Mouse (Mus musculus) heart, postnatal 0 days (tissue): ENCODE data around the gene Gpatch2. TPM values are rescaled to one million over a fixed set of nuclear protein-coding genes. Genes with fewer than 3 reads are reported as not detected.

Source experiments
- ATAC-seq: fragments of 200-750 bp; cut with Nextera tagmentation; 2 replicates; pipeline ENCODE4 v1.8.0; 2017; ENCODE audit warnings: low read depth, moderate number of reproducible peaks, moderate library complexity; ENCODE audit not compliant: insufficient read depth
- DNase-seq: peaks from one replicate; pipeline ENCODE4 v3.0.0-alpha.2; 2016; ENCODE audit warnings: low spot score
- H3K27ac ChIP-seq: fragments of 300-500 bp; sonication (generic); 2 replicates; pipeline ENCODE4 v1.5.1; 2014; ENCODE audit warnings: low read depth, mild to moderate bottlenecking
- H3K27me3 ChIP-seq: fragments of 300-500 bp; sonication (generic); 2 replicates; pipeline ENCODE4 v1.6.1; 2014; ENCODE audit warnings: low read length, mixed read lengths; ENCODE audit not compliant: control insufficient read depth, insufficient read depth
- H3K36me3 ChIP-seq: fragments of 300-500 bp; sonication (generic); replicated peaks from 2 replicates; pipeline ENCODE4 v1.6.1; 2014; ENCODE audit warnings: low read length, mixed read lengths; ENCODE audit not compliant: control insufficient read depth, insufficient read depth
- H3K4me1 ChIP-seq: fragments of 300-500 bp; sonication (generic); 2 replicates; pipeline ENCODE4 v1.6.1; 2014; ENCODE audit warnings: antibody characterized with exemption; ENCODE audit not compliant: control insufficient read depth, insufficient read depth
- H3K4me2 ChIP-seq: fragments of 300-500 bp; sonication (generic); 2 replicates; pipeline ENCODE4 v1.6.1; 2014; ENCODE audit warnings: low read depth, mild to moderate bottlenecking, low read length, moderate library complexity
- H3K4me3 ChIP-seq: fragments of 300-500 bp; sonication (generic); 2 replicates; pipeline ENCODE4 v1.5.1; 2014; ENCODE audit warnings: low read depth, low read length
- H3K9ac ChIP-seq: fragments of 300-500 bp; sonication (generic); replicated peaks from 2 replicates; pipeline ENCODE4 v1.6.1; 2014; ENCODE audit warnings: low read depth, low read length, mixed read lengths
- H3K9me3 ChIP-seq: fragments of 300-500 bp; sonication (generic); replicated peaks from 2 replicates; pipeline ENCODE4 v1.6.1; 2016; ENCODE audit warnings: low read length; ENCODE audit not compliant: control insufficient read depth
- CTCF ChIP-seq: IDR thresholded peaks from 2 replicates; pipeline ENCODE4 v1.5.1; 2016; ENCODE audit warnings: antibody characterized with exemption, control low read depth, low read depth
- EP300 ChIP-seq: IDR thresholded peaks from 2 replicates; pipeline ENCODE4 v1.6.1; 2016; ENCODE audit warnings: antibody characterized with exemption, low read depth
- WGBS: fragments of 180-500 bp; shearing (Covaris S2); extraction: QIAGEN DNeasy Blood & Tissue Kit; methylation state at CpG from one replicate; pipeline ENCODE4 v1.1.7; 2014; 5-methylcytosine and 5-hydroxymethylcytosine counted together
- polyA plus RNA-seq: library from polyadenylated mRNA; unstranded; fragments of >200 nt; fragmentation: Nextera tagmentation; extraction: Ambion mirVana; gene quantifications from 2 replicates; pipeline ENCODE4 v1.2.1, GENCODE M21; 2015
- total RNA-seq: library from RNA; depleted of rRNA; stranded (reverse); fragments of >200 nt; gene quantifications from 2 replicates; pipeline ENCODE4 v1.2.3, GENCODE M21; 2014; ENCODE audit warnings: low replicate concordance

Gpatch2 gene
- total and polyA plus RNA-seq, 2 experiments from 2014 or later: 7.4 to 9.2 TPM

- Histone ChIP-seq H3K4me3 (no peak overlapping the region), H3K9me3 (no peaks in the 10 kb centered on the region), H3K36me3 (no peaks in the 10 kb centered on the region), H3K4me1 (peaks cover 11% of the 10 kb centered on the region), H3K9ac (no peak overlapping the region), H3K27ac (no peak overlapping the region), H3K4me2 (no peak overlapping the region), H3K27me3 (no peaks in the 10 kb centered on the region)
- TF ChIP-seq EP300 (no peak), CTCF (no peak)
- no peak for DNase-seq
- ATAC-seq: no peak
- WGBS: 96% methylated on average over 3 of the region's 3 CpGs
These were observed 71.6 kb downstream of the Gpatch2 start for GRCm38 (mm10) chr1:187286924-187287323.

- Histone ChIP-seq H3K9ac (no peak overlapping the region), H3K4me2 (no peak overlapping the region), H3K9me3 (no peaks in the 10 kb centered on the region), H3K27ac (no peak overlapping the region), H3K4me3 (no peak overlapping the region), H3K4me1 (no peaks in the 10 kb centered on the region), H3K27me3 (no peaks in the 10 kb centered on the region), H3K36me3 (no peaks in the 10 kb centered on the region)
- TF ChIP-seq EP300 (no peak), CTCF (no peak)
- ATAC-seq (no peak), DNase-seq (no peak)
- 86% methylated on average over 7 of the region's 7 CpGs for WGBS
These were observed 74.9 kb downstream of the Gpatch2 start for GRCm38 (mm10) chr1:187290186-187290585.

GRCm38 (mm10) chr1:187291480-187292394 is 76.4 kb downstream of the Gpatch2 start:
- H3K27me3 ChIP-seq: no peaks in the 10 kb centered on the region
- no peak overlapping the region for H3K4me2 ChIP-seq
- H3K36me3 ChIP-seq: no peaks in the 10 kb centered on the region
- H3K9me3 ChIP-seq: no peaks in the 10 kb centered on the region
- WGBS: 79% methylated on average over 10 of the region's 10 CpGs
- H3K4me1 ChIP-seq: no peaks in the 10 kb centered on the region
- DNase-seq: no peak
- no peak overlapping the region for H3K4me3 ChIP-seq
- TF ChIP-seq CTCF: no peak
- TF ChIP-seq EP300: no peak
- no peak overlapping the region for H3K9ac ChIP-seq
- no peak overlapping the region for H3K27ac ChIP-seq
- no peak for ATAC-seq

- TF ChIP-seq EP300: no peak
- no peak overlapping the region for H3K27ac ChIP-seq
- no peak for ATAC-seq
- H3K4me1 ChIP-seq: no peaks in the 10 kb centered on the region
- no peaks in the 10 kb centered on the region for H3K27me3 ChIP-seq
- H3K4me2 ChIP-seq: no peak overlapping the region
- no peak for DNase-seq
- no peaks in the 10 kb centered on the region for H3K36me3 ChIP-seq
- no peaks in the 10 kb centered on the region for H3K9me3 ChIP-seq
- no peak overlapping the region for H3K4me3 ChIP-seq
- 78% methylated on average over 3 of the region's 3 CpGs for WGBS
- H3K9ac ChIP-seq: no peak overlapping the region
These were observed 77.1 kb downstream of the Gpatch2 start for GRCm38 (mm10) chr1:187292395-187292749.

GRCm38 (mm10) chr1:187293233-187293632 is 77.9 kb downstream of the Gpatch2 start:
- 61% methylated on average over 3 of the region's 3 CpGs for WGBS
- no peaks in the 10 kb centered on the region for H3K9me3 ChIP-seq
- no peak overlapping the region for H3K9ac ChIP-seq
- no peaks in the 10 kb centered on the region for H3K4me1 ChIP-seq
- no peaks in the 10 kb centered on the region for H3K36me3 ChIP-seq
- no peak overlapping the region for H3K4me3 ChIP-seq
- H3K27ac ChIP-seq: no peak overlapping the region
- no peaks in the 10 kb centered on the region for H3K27me3 ChIP-seq
- H3K4me2 ChIP-seq: no peak overlapping the region
- no peak for TF ChIP-seq CTCF
- TF ChIP-seq EP300: no peak
- DNase-seq (no peak), ATAC-seq (no peak)

GRCm38 (mm10) chr1:187294522-187294921 is 79.2 kb downstream of the Gpatch2 start:
- DNase-seq (no peak), ATAC-seq (no peak)
- Histone ChIP-seq H3K27ac (no peak overlapping the region), H3K9ac (no peak overlapping the region), H3K9me3 (no peaks in the 10 kb centered on the region), H3K27me3 (no peaks in the 10 kb centered on the region), H3K4me3 (no peak overlapping the region), H3K4me2 (no peak overlapping the region), H3K36me3 (no peaks in the 10 kb centered on the region), H3K4me1 (no peaks in the 10 kb centered on the region)
- TF ChIP-seq CTCF (no peak), EP300 (no peak)
- 55% methylated on average over 5 of the region's 5 CpGs for WGBS
